Mouse (Mus musculus) ES-Bruce4 (cell line): ENCODE results near the gene Zfp383. TPM values are rescaled to one million over a fixed set of nuclear protein-coding genes. Genes with fewer than 3 reads are reported as not detected.

Source experiments
- H3K27ac ChIP-seq: 2 replicates; pipeline ENCODE4 v1.5.1; 2012; ENCODE audit warnings: low read length, inconsistent platforms; ENCODE audit not compliant: insufficient read depth
- H3K27me3 ChIP-seq: 2 replicates; pipeline ENCODE4 v1.6.1; 2012; ENCODE audit warnings: mild to moderate bottlenecking, low read length, inconsistent platforms; ENCODE audit not compliant: control insufficient read depth, poor library complexity, insufficient read depth, severe bottlenecking
- H3K36me3 ChIP-seq: 2 replicates; pipeline ENCODE4 v1.6.1; 2012; ENCODE audit warnings: inconsistent platforms, mild to moderate bottlenecking, low read length, moderate library complexity; ENCODE audit not compliant: control insufficient read depth, poor library complexity, insufficient read depth, severe bottlenecking
- H3K4me1 ChIP-seq: one replicate; pipeline ENCODE4 v1.8.1; 2011; ENCODE audit warnings: low read length; ENCODE audit not compliant: control insufficient read depth, insufficient read depth
- H3K4me3 ChIP-seq: 2 replicates; pipeline ENCODE4 v1.5.1; 2011; ENCODE audit warnings: low read depth, mild to moderate bottlenecking, low read length
- H3K9ac ChIP-seq: 2 replicates; pipeline ENCODE4 v1.6.1; 2012; ENCODE audit warnings: low read depth, mild to moderate bottlenecking, inconsistent platforms; ENCODE audit not compliant: poor library complexity, severe bottlenecking
- H3K9me3 ChIP-seq: replicated peaks from 2 replicates; pipeline ENCODE4 v1.6.1; 2012; ENCODE audit warnings: mild to moderate bottlenecking, low read length, inconsistent platforms; ENCODE audit not compliant: control insufficient read depth, poor library complexity, insufficient read depth, severe bottlenecking
- CTCF ChIP-seq: IDR thresholded peaks from one replicate; pipeline ENCODE4 v1.8.1; 2011; ENCODE audit warnings: low read depth, low read length
- EP300 ChIP-seq: IDR thresholded peaks from 2 replicates; pipeline ENCODE4 v1.6.1; 2011; ENCODE audit warnings: low read depth, low read length; ENCODE audit not compliant: insufficient read depth
- POLR2A ChIP-seq: IDR thresholded peaks from one replicate; pipeline ENCODE4 v1.8.1; 2011; ENCODE audit warnings: low read length; ENCODE audit not compliant: insufficient read depth
- polyA plus RNA-seq: library from polyadenylated mRNA; stranded (reverse); fragments of >200 nt; gene quantifications from 2 replicates; pipeline ENCODE4 v1.2.4, GENCODE M21; 2011; ENCODE audit warnings: low read depth; ENCODE audit not compliant: missing spikeins, insufficient read depth, insufficient read length

Zfp383 gene
- polyA plus RNA-seq, 1 experiment, result 10.8 TPM

- Histone ChIP-seq H3K4me1 (no peaks in the 10 kb centered on the region), H3K4me3 (peak within 1 kb of the TSS; percentile 75), H3K9me3 (no peaks in the 10 kb centered on the region), H3K27me3 (no peaks in the 10 kb centered on the region), H3K9ac (peak within 1 kb of the TSS; percentile 87), H3K27ac (peak within 1 kb of the TSS; percentile 99), H3K36me3 (0 out of 2 replicates have a peak, but pooled peaks cover 2% of the 10 kb centered on the region)
- TF ChIP-seq CTCF (no peak), POLR2A (no peak), EP300 (0 out of 2 replicates have a peak, but pooled peaks have one; percentile 44)
These were observed 1.9 kb upstream of the Zfp383 start, which contains the start of gene Zfp27 for GRCm38 (mm10) chr7:29905966-29906681. Gene Zfp27 (minus strand): TSS chr7:29906572.

- peak overlapping the region; percentile 71 for H3K4me3 ChIP-seq
- TF ChIP-seq POLR2A (no peak), CTCF (no peak), EP300 (no peak)
These were observed 1.4 kb upstream of the Zfp383 start for GRCm38 (mm10) chr7:29906682-29907058.

GRCm38 (mm10) chr7:29907206-29907605 lies 817 bp upstream of the Zfp383 start:
- Histone ChIP-seq H3K4me3 (no peak overlapping the region), H3K9ac (peak overlapping the region; percentile 87; the same call in 1 of the 2 replicates), H3K4me1 (no peaks in the 10 kb centered on the region), H3K27me3 (no peaks in the 10 kb centered on the region), H3K9me3 (no peaks in the 10 kb centered on the region), H3K36me3 (0 out of 2 replicates have a peak, but pooled peaks cover 2% of the 10 kb centered on the region), H3K27ac (peak overlapping the region; percentile 99)
- TF ChIP-seq POLR2A (no peak), EP300 (no peak), CTCF (no peak)

More at GRCm38 (mm10) chr7:29906682-29907058, 1.4 kb upstream of the Zfp383 start:
- H3K9me3 ChIP-seq, result no peaks in the 10 kb centered on the region
- no peaks in the 10 kb centered on the region for H3K4me1 ChIP-seq
- H3K27me3 ChIP-seq, result no peaks in the 10 kb centered on the region
- H3K9ac ChIP-seq, result peak overlapping the region; percentile 87
- 0 out of 2 replicates have a peak, but pooled peaks cover 2% of the 10 kb centered on the region for H3K36me3 ChIP-seq
- H3K27ac ChIP-seq, result peak overlapping the region; percentile 99

- no peaks in the 10 kb centered on the region for H3K4me1 ChIP-seq
- H3K4me3 ChIP-seq, result no peak overlapping the region
- peak overlapping the region; percentile 66; the same call in 1 of the 2 replicates for H3K9ac ChIP-seq
- H3K36me3 ChIP-seq, result peaks cover 17% of the 10 kb centered on the region
- H3K27me3 ChIP-seq, result no peaks in the 10 kb centered on the region
- peak overlapping the region; percentile 52; the same call in 1 of the 2 replicates for H3K27ac ChIP-seq
- no peaks in the 10 kb centered on the region for H3K9me3 ChIP-seq
- TF ChIP-seq EP300 (no peak), POLR2A (no peak), CTCF (no peak)
These were observed 2.2 kb downstream of the Zfp383 start for GRCm38 (mm10) chr7:29910252-29910651.

GRCm38 (mm10) chr7:29912172-29912571 lies 4.1 kb downstream of the Zfp383 start:
- Histone ChIP-seq H3K4me3 (no peak overlapping the region), H3K36me3 (peaks cover 25% of the 10 kb centered on the region), H3K9me3 (no peaks in the 10 kb centered on the region), H3K9ac (no peak overlapping the region), H3K4me1 (no peaks in the 10 kb centered on the region), H3K27me3 (no peaks in the 10 kb centered on the region), H3K27ac (no peak overlapping the region)
- TF ChIP-seq EP300 (no peak), CTCF (no peak), POLR2A (no peak)
